Mouse (Mus musculus): Measurements from ENCODE around the gene Eif3d.

Gene Eif3d

GRCm38 (mm10) chr15:77970470-77971292, at the start of gene Eif3d:
Gene Eif3d (minus strand): TSS chr15:77970813.
- DNase-seq (ENCODE audit: low read depth, low spot score), result peak; percentile 98

DNA sequence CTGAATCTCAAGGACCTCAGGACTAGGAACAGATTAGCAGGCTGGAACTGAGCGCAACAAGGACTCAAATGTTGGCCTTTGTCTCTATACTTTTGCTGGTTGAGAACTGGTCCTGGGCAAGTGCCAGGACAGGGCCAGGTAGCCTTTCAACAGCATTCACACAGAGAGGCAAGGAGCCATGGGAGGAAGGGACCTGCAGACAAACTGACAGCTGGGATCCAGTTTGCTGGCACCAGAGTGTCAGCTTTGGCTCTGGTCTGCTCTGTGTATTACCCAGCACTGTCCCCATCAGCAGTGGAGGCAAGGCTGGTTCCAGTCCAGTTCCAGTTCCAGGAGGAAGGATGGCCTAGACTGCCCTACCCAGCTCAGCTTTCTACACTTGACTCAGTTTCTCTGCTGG, 43.4 kb upstream of the Eif3d start:
- DNase-seq (ENCODE audit: low read depth, low spot score), result peak; percentile 72

DNA sequence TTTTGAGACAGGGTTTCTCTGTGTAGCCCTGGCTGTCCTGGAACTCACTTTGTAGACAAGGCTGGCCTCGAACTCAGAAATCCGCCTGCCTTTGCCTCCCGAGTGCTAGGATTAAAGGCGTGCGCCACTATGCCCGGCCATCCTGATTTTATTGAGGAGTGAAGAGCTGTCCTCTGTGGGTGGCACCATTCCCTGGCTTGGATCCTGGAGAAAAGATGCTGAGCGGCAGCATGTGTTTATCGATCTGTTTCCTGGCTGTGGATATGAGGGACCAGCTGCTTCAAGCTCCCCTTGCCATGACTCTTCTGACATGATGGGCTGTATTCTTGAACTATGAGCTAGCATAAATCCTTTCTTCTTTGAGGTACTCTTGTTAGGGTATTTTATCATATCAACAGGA, 37.6 kb upstream of the Eif3d start:
- DNase-seq (ENCODE audit: low read depth, low spot score), result peak; percentile 23

DNA sequence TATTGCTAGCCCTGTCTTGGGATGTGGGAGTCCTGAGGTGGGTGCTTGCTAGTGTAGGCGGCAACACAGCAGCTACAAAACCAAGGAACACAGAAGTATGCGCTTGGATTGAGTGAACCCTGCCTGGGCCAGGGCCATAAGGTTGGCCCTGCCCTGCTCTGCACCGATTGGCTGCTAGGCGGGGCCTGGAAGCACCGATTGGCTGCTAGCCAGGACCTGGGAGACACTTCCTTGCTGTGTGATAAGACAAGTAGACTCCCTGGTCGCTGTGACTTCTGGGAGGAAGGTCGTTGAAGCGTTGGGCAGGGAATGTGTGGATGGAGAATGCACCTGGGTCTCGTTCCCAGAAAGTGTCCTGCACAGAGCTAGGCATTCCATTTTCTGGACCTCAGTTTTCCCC, 33.3 kb upstream of the Eif3d start:
- peak; percentile 76 for DNase-seq (ENCODE audit: low read depth, low spot score)

DNA sequence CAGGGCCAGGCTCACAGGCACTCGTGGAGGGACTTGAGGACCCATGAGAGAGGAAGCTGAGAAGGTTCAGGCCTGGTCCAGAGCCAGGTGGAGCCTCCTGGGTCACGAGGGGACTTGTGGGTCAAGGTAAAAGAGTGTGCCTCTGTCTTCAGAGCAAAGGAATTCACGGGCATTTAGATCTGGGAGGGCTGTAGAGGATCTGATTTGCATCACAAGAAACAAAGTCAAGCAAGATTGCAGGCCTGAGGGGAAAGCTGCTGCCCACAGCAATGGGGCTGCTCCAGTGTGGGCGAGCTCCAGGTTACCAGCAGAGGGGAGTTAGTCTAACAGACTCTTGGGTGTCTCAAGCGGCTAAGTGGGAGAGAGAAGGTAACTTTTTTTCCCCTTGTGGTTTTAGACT, 30.8 kb upstream of the Eif3d start:
- peak; percentile 29 for DNase-seq (ENCODE audit: low read depth, low spot score)

DNA sequence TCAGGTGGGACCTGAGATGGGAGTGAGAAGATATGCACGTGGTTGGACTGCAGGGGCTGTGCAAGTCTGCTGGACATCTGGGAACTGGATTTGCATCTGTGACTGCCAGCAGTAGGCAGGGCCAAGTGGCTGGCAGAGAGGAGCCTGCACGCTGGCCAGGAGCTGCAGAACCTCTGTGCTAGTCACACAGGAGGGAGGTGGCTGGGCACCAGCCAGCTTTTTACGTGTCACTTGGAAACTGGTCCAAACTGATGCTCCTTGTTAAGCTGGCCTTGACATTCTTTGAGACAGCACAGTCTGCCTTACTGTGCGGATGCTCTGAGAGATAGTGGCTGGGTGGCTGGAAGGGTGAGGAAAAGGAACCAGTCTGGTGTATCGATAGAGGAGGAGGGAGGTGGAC, 17.9 kb upstream of the Eif3d start:
- DNase-seq (ENCODE audit: low read depth, low spot score), result peak; percentile 55

- DNase-seq (ENCODE audit: low read depth, low spot score), result no peak
These were observed 12.8 kb upstream of the Eif3d start for GRCm38 (mm10) chr15:77983391-77983790.

GRCm38 (mm10) chr15:77982195-77982939, 11.8 kb upstream of the Eif3d start:
- peak; percentile 85 for DNase-seq (ENCODE audit: low read depth, low spot score)

GRCm38 (mm10) chr15:77981181-77981680, 10.6 kb upstream of the Eif3d start:
- DNase-seq (ENCODE audit: low read depth, low spot score), result peak; percentile 36

- peak; percentile 84 for DNase-seq (ENCODE audit: low read depth, low spot score)
These were observed 8.8 kb upstream of the Eif3d start for GRCm38 (mm10) chr15:77979427-77979865.

- DNase-seq (ENCODE audit: low read depth, low spot score), result no peak
These were observed 7.0 kb upstream of the Eif3d start for GRCm38 (mm10) chr15:77977663-77978062.

GRCm38 (mm10) chr15:77974165-77974841, 3.7 kb upstream of the Eif3d start:
- no peak for DNase-seq (ENCODE audit: low read depth, low spot score)

DNA sequence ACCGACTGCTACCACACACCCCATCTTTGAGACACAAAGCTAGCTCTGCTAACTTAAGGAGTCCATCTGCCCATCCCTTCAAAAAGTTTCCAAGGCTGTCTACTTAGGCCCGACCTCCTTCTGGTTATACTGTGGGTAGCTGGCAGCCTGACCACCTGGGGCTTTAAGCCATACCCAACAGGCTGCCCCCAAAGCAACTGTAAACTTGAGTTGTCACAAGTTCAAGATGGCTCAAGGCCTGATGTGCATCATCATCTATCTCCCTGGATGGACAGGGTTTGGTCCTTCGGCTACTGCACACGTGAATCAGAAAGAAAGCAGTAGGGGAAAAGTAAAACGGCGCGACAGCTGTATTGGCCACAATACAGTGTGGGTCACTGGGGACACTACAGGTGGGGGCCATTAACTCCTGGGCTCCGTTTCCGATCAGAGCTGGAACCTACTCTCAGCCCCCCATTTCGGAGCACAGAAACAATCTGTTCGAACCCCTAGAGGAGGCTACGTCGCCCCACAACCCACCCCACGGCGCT, 608 bp downstream of the Eif3d start:
- DNase-seq (ENCODE audit: low read depth, low spot score), result no peak

GRCm38 (mm10) chr15:77965117-77965528, 5.5 kb downstream of the Eif3d start:
- DNase-seq (ENCODE audit: low read depth, low spot score), result no peak

DNA sequence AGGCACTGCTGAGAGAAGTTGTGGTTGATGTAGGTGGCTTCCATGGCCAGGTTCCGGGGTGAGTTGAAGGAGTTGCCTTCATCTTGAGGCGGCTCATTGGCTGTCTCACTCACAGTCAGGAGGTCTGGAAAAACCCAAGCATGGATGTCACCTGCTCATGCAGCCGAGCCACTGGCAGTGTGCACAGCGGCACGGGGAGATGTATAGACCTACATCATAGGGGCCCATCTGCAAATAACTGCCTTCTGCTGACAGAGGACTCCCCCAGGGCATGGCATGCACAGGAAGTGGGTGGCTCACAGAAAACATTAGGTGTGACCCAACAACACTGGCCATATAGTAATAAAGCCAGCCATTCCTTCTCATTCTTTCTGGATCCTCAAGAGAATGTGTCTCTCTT, 8.2 kb downstream of the Eif3d start:
- no peak for DNase-seq (ENCODE audit: low read depth, low spot score)

DNA sequence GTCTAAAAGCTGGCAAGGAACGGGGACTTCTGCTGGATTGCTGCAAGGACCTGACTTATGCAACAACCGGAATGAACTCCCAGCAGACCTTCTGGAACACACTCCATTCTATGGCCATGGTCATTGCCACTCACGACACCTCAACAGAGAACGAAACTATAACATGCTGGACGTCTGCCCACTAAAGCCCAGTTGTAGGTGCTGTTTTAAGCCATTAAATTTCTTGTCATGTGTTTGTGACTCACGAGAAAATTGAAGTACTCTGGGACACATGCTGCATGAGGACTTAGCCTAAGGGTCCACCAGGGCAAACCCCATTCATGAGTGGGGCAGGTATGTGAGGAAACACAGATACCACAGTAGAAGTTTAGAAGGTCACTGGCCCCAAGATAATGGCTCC, 9.9 kb downstream of the Eif3d start:
- DNase-seq (ENCODE audit: low read depth, low spot score), result no peak

- DNase-seq (ENCODE audit: low read depth, low spot score), result no peak
These were observed 12.5 kb downstream of the Eif3d start for GRCm38 (mm10) chr15:77958071-77958470.

GRCm38 (mm10) chr15:77957625-77958024, 13.0 kb downstream of the Eif3d start:
- no peak for DNase-seq (ENCODE audit: low read depth, low spot score)

- DNase-seq (ENCODE audit: low read depth, low spot score), result peak; percentile 96
These were observed 14.2 kb downstream of the Eif3d start, which contains the start of gene Foxred2 for GRCm38 (mm10) chr15:77956404-77956901. Gene Foxred2 (minus strand): TSS chr15:77956722.

GRCm38 (mm10) chr15:77955440-77956403, 14.9 kb downstream of the Eif3d start:
- peak; percentile 45 for DNase-seq (ENCODE audit: low read depth, low spot score)
